Mouse (Mus musculus) liver, embryonic 12.5 days (tissue): ENCODE measurements around the gene Tcp11. TPM values are rescaled to one million over a fixed set of nuclear protein-coding genes. Genes with fewer than 3 reads are reported as not detected.
A peak's percentile ranks its signal among the peaks of the same experiment; 100 is the strongest.

Experiments used
- ATAC-seq: fragments of 200-750 bp; cut with Nextera tagmentation; 2 replicates; pipeline ENCODE4 v1.8.0; 2017; ENCODE audit warnings: moderate number of reproducible peaks, mild to moderate bottlenecking, moderate library complexity
- H3K27ac ChIP-seq: fragments of 300-500 bp; sonication (generic); 2 replicates; pipeline ENCODE4 v1.5.1; 2016; ENCODE audit warnings: mild to moderate bottlenecking
- H3K27me3 ChIP-seq: fragments of 300-500 bp; sonication (generic); replicated peaks from 2 replicates; pipeline ENCODE4 v1.6.1; 2016; ENCODE audit warnings: mild to moderate bottlenecking, moderate library complexity
- H3K36me3 ChIP-seq: fragments of 300-500 bp; sonication (generic); 2 replicates; pipeline ENCODE4 v1.6.1; 2016; ENCODE audit warnings: mild to moderate bottlenecking, moderate library complexity
- H3K4me1 ChIP-seq: fragments of 300-500 bp; sonication (generic); 2 replicates; pipeline ENCODE4 v1.6.1; 2016
- H3K4me2 ChIP-seq: fragments of 300-500 bp; sonication (generic); 2 replicates; pipeline ENCODE4 v1.6.1; 2016; ENCODE audit warnings: mild to moderate bottlenecking, moderate library complexity
- H3K4me3 ChIP-seq: fragments of 300-500 bp; sonication (generic); 2 replicates; pipeline ENCODE4 v1.5.1; 2016; ENCODE audit warnings: mild to moderate bottlenecking, moderate library complexity
- H3K9ac ChIP-seq: fragments of 300-500 bp; sonication (generic); 2 replicates; pipeline ENCODE4 v1.6.1; 2016; ENCODE audit warnings: mild to moderate bottlenecking, moderate library complexity
- H3K9me3 ChIP-seq: fragments of 300-500 bp; sonication (generic); replicated peaks from 2 replicates; pipeline ENCODE4 v1.6.1; 2016; ENCODE audit warnings: mild to moderate bottlenecking, moderate library complexity
- WGBS: fragments of 180-500 bp; shearing (Covaris S2); methylation state at CpG from one replicate; pipeline ENCODE4 v1.1.7; 2016; ENCODE audit not compliant: insufficient replicate concordance; 5-methylcytosine and 5-hydroxymethylcytosine counted together
- polyA plus RNA-seq: library from polyadenylated mRNA; unstranded; fragments of >200 nt; fragmentation: Nextera tagmentation; extraction: Ambion mirVana; gene quantifications from 2 replicates; pipeline ENCODE4 v1.2.1, GENCODE M21; 2016

Gene Tcp11
- polyA plus RNA-seq, result 0.44 and 0.53 TPM in 2 replicates

GRCm38 (mm10) chr17:28080045-28080816 lies at the start of gene Tcp11:
TSS of gene Tcp11 (minus strand) at chr17:28080639.
- Histone ChIP-seq H3K27me3 (peaks cover 26% of the 10 kb centered on the region), H3K4me3 (peak within 1 kb of the TSS; percentile 64)
- WGBS, result 3% methylated on average over 48 of the region's 57 CpGs

DNA sequence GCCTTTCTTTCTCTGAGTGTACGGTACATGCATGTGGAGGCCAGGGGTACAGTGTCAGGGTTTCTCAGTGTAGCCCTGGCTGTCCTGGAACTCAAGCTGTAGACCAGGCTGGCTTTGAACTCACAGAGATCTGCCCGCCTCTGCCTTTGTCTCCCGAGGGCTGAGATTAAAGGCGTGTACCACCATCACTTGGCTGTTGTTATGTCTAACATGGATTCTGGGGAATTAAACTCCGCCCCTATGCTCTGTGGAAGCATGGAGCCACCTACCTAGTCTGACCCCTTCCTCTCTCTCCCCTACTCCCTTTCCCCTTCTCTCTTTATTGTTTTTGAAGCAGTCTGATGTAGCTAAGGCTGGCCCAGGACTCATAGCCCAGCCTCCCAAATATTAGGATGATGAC lies 49.4 kb upstream of the Tcp11 start:
- Histone ChIP-seq H3K4me1 (peaks cover 3% of the 10 kb centered on the region; the same call in 1 of the 2 replicates), H3K4me3 (no peak overlapping the region), H3K9ac (no peak overlapping the region), H3K27ac (no peak overlapping the region), H3K36me3 (no peaks in the 10 kb centered on the region), H3K9me3 (no peaks in the 10 kb centered on the region), H3K4me2 (no peak overlapping the region), H3K27me3 (peaks cover 14% of the 10 kb centered on the region)
- no peak for ATAC-seq
- 64% methylated on average over 5 of the region's 5 CpGs for WGBS

More at GRCm38 (mm10) chr17:28080045-28080816, at the start of gene Tcp11:
- Histone ChIP-seq H3K9ac (peak within 1 kb of the TSS; percentile 67), H3K4me2 (peak within 1 kb of the TSS; percentile 98), H3K27ac (no peak within 1 kb of the TSS), H3K36me3 (no peaks in the 10 kb centered on the region), H3K9me3 (no peaks in the 10 kb centered on the region), H3K4me1 (peaks cover 32% of the 10 kb centered on the region)
- ATAC-seq, result peak; percentile 57

DNA sequence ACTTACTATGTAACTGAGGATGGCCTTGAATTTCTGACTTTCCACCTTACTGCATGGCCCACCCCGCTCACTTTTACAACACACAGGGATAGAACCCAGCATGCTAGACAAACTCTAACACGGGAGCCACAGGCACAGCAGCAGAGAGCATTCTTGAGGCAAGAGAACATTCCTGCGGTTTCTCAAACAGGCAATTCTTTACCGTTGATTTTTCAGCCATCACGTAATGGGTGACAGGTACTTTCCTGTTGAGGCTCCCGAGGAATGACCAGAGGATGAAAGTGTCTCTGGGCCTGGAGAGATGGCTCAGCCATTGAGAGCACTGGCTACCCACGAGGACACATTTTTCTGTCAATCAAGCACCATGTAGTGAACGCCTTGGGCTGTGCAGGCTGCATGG lies 43.9 kb upstream of the Tcp11 start:
- Histone ChIP-seq H3K4me2 (no peak overlapping the region), H3K9ac (no peak overlapping the region), H3K27ac (no peak overlapping the region), H3K9me3 (no peaks in the 10 kb centered on the region), H3K4me3 (no peak overlapping the region), H3K27me3 (peaks cover 22% of the 10 kb centered on the region), H3K36me3 (no peaks in the 10 kb centered on the region), H3K4me1 (no peaks in the 10 kb centered on the region)
- no peak for ATAC-seq
- WGBS, result 52% methylated on average over 8 of the region's 8 CpGs

- WGBS, result 73% methylated on average over 7 of the region's 7 CpGs
- H3K27me3 ChIP-seq, result peaks cover 22% of the 10 kb centered on the region
- H3K4me2 ChIP-seq, result no peak overlapping the region
- H3K4me1 ChIP-seq, result no peaks in the 10 kb centered on the region
- no peak overlapping the region for H3K27ac ChIP-seq
- no peaks in the 10 kb centered on the region for H3K36me3 ChIP-seq
- ATAC-seq, result no peak
- no peak overlapping the region for H3K9ac ChIP-seq
- H3K4me3 ChIP-seq, result no peak overlapping the region
- H3K9me3 ChIP-seq, result no peaks in the 10 kb centered on the region
These were observed 43.2 kb upstream of the Tcp11 start for GRCm38 (mm10) chr17:28123627-28124026.

DNA sequence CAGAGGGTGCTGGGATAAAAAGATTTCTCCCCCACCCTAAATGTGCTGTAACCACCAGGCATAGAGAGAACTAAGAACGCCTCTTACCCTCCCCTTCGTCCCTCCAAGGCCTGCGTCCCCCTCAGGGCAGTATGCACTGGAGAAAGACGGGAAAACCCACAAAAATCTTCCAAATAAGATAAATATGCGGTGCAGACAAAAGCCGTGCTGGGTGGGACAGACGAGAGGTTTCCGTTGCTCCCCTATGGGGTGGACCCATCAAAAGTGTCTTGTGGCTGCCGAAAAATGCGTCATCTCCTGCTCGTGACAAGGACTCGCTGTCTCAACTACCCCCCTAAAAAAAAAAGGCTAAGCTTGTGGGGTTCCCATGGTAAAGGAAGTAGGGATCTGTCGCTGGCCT lies 42.5 kb upstream of the Tcp11 start:
- Histone ChIP-seq H3K9me3 (no peaks in the 10 kb centered on the region), H3K4me3 (no peak overlapping the region), H3K36me3 (no peaks in the 10 kb centered on the region), H3K4me1 (no peaks in the 10 kb centered on the region), H3K4me2 (no peak overlapping the region), H3K9ac (no peak overlapping the region), H3K27ac (no peak overlapping the region), H3K27me3 (peaks cover 28% of the 10 kb centered on the region)
- ATAC-seq, result no peak
- 55% methylated on average over 13 of the region's 13 CpGs for WGBS

DNA sequence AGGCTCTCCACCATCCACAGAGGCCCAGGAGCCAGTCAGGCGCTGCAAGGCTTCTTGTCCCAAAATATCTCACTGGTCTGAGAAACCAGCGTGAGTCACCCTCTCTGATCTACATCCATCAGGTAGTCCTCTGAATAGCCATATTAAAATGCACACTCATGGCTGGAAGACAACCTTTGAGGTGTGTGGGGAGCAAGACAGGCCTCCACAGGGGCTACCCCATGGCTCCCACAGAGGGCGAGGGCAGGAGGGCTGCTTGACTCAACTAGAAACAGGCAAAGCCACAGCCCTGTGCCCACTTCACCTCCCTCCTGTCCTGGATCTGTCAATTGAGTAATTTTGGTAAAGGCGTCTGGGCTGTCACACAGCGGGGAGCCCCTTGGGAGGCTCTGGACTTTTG lies 40.0 kb upstream of the Tcp11 start:
- Histone ChIP-seq H3K4me3 (no peak overlapping the region), H3K27ac (no peak overlapping the region), H3K9me3 (no peaks in the 10 kb centered on the region), H3K27me3 (peaks cover 38% of the 10 kb centered on the region), H3K36me3 (no peaks in the 10 kb centered on the region), H3K4me1 (no peaks in the 10 kb centered on the region), H3K9ac (no peak overlapping the region), H3K4me2 (no peak overlapping the region)
- ATAC-seq, result no peak
- 72% methylated on average over 5 of the region's 5 CpGs for WGBS

GRCm38 (mm10) chr17:28117451-28118209 lies 37.2 kb upstream of the Tcp11 start:
- WGBS, result 13% methylated on average over 19 of the region's 19 CpGs
- no peak for ATAC-seq

DNA sequence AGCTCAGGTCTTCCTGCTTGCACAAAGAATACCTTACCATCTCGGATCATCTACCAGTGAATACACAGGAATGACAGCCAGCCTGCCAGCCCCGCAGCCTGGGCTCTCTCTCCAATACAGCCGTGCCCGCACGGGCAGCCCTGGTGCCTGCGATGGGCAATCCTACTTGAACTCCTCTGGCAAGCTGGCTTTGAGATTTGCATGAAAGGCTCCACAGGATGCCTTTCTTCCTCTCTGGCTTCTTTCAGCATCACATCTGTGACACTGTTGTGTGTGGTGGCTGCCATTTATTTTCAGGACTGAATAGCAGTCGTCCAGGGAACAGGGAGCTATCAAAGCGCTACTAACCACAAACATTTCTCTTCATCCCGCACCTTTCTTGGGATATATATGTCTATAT lies 35.9 kb upstream of the Tcp11 start:
- Histone ChIP-seq H3K36me3 (no peaks in the 10 kb centered on the region), H3K4me1 (no peaks in the 10 kb centered on the region), H3K9me3 (no peaks in the 10 kb centered on the region), H3K27ac (no peak overlapping the region), H3K4me3 (no peak overlapping the region), H3K27me3 (peaks cover 21% of the 10 kb centered on the region), H3K4me2 (no peak overlapping the region), H3K9ac (no peak overlapping the region)
- WGBS, result 76% methylated on average over 9 of the region's 9 CpGs
- ATAC-seq, result no peak

More at GRCm38 (mm10) chr17:28117451-28118209, 37.2 kb upstream of the Tcp11 start:
- Histone ChIP-seq H3K9ac (no peak overlapping the region), H3K27ac (no peak overlapping the region), H3K4me2 (no peak overlapping the region), H3K4me3 (no peak overlapping the region), H3K36me3 (no peaks in the 10 kb centered on the region), H3K4me1 (no peaks in the 10 kb centered on the region), H3K27me3 (peaks cover 25% of the 10 kb centered on the region), H3K9me3 (no peaks in the 10 kb centered on the region)

- peaks cover 4% of the 10 kb centered on the region; the same call in 1 of the 2 replicates for H3K27me3 ChIP-seq
- H3K36me3 ChIP-seq, result no peaks in the 10 kb centered on the region
- 66% methylated on average over 8 of the region's 8 CpGs for WGBS
- H3K4me2 ChIP-seq, result no peak overlapping the region
- H3K27ac ChIP-seq, result no peak overlapping the region
- peaks cover 2% of the 10 kb centered on the region; the same call in 1 of the 2 replicates for H3K4me1 ChIP-seq
- H3K9me3 ChIP-seq, result no peaks in the 10 kb centered on the region
- H3K4me3 ChIP-seq, result no peak overlapping the region
- H3K9ac ChIP-seq, result no peak overlapping the region
- no peak for ATAC-seq
These were observed 31.8 kb upstream of the Tcp11 start for GRCm38 (mm10) chr17:28112266-28112665.

GRCm38 (mm10) chr17:28107275-28107674 lies 26.8 kb upstream of the Tcp11 start:
- Histone ChIP-seq H3K4me1 (peaks cover 6% of the 10 kb centered on the region; the same call in 1 of the 2 replicates), H3K27me3 (peaks cover 4% of the 10 kb centered on the region; the same call in 1 of the 2 replicates), H3K9ac (no peak overlapping the region), H3K4me2 (no peak overlapping the region), H3K36me3 (no peaks in the 10 kb centered on the region), H3K27ac (no peak overlapping the region), H3K4me3 (no peak overlapping the region), H3K9me3 (no peaks in the 10 kb centered on the region)
- 29% methylated on average over 14 of the region's 14 CpGs for WGBS
- no peak for ATAC-seq

- Histone ChIP-seq H3K9ac (no peak overlapping the region), H3K4me1 (peaks cover 6% of the 10 kb centered on the region; the same call in 1 of the 2 replicates), H3K27me3 (peaks cover 9% of the 10 kb centered on the region; the same call in 1 of the 2 replicates), H3K36me3 (no peaks in the 10 kb centered on the region), H3K4me3 (no peak overlapping the region), H3K4me2 (no peak overlapping the region), H3K9me3 (no peaks in the 10 kb centered on the region), H3K27ac (no peak overlapping the region)
- WGBS, result 63% methylated on average over 6 of the region's 6 CpGs
- no peak for ATAC-seq
These were observed 25.9 kb upstream of the Tcp11 start for GRCm38 (mm10) chr17:28106352-28106751.

GRCm38 (mm10) chr17:28104416-28104815 lies 24.0 kb upstream of the Tcp11 start:
- H3K9ac ChIP-seq, result no peak overlapping the region
- 61% methylated on average over 6 of the region's 6 CpGs for WGBS
- no peak for ATAC-seq
- no peak overlapping the region for H3K4me3 ChIP-seq
- peaks cover 6% of the 10 kb centered on the region; the same call in 1 of the 2 replicates for H3K4me1 ChIP-seq
- H3K4me2 ChIP-seq, result no peak overlapping the region
- H3K27me3 ChIP-seq, result peaks cover 9% of the 10 kb centered on the region; the same call in 1 of the 2 replicates
- H3K36me3 ChIP-seq, result no peaks in the 10 kb centered on the region
- H3K27ac ChIP-seq, result no peak overlapping the region
- 0 out of 2 replicates have a peak, but pooled peaks cover 6% of the 10 kb centered on the region for H3K9me3 ChIP-seq
